Mouse (Mus musculus) urinary bladder, adult 18-20 months (tissue): ENCODE results near the gene Tlr11.

ENCODE experiments used
- DNase-seq, 2 experiments: peaks; one replicate each; pipeline ENCODE4 v3.0.0; 2022; ENCODE audit warnings: low spot score in 2 of 2, mixed read lengths in 2 of 2

Gene Tlr11

DNA sequence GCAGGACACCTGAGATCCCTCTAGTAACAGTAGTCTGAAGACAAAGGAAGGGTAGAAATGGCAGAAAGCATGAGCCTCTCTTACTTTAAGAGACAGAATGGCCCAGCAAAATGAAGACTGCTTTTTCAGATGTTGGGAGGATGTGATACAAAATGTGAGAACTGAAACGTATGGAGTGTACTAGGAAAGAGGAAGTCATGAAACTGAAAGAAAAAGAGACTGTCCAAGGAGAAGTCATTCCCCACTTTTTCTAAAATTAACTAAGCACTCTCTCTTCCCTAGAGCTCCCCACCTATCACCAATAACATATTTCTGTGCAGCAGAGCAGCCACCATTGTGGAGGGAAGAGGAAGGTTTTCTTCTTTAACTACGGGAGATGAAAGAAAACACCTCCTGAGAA lies at the start of gene Tlr11:
TSS of gene Tlr11 (plus strand) at position 322 of the 400 bp plus-strand sequence.
- no peak for DNase-seq

DNA sequence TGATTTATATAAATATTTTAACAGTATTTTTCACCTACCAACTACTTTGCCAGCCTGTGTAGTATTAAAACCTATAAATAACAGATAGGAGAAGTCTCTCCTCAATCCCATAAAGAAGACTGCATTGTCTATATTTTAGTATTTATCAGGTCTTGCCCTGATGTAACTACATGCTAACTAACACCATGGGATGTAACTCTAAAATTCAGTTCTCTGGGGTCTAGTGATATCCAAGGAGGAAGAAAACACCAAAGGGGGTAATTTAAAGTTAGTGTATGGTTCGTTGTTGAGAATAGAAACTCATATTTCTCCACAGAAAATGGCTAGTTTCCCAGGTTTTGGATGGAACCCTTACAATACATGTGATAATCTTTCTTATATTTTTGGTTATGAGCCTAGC lies 31.1 kb upstream of the Tlr11 start, which contains the start of gene Olfr734:
TSS of gene Olfr734 (minus strand) at position 101 of the 400 bp plus-strand sequence.
- no peak for DNase-seq

DNA sequence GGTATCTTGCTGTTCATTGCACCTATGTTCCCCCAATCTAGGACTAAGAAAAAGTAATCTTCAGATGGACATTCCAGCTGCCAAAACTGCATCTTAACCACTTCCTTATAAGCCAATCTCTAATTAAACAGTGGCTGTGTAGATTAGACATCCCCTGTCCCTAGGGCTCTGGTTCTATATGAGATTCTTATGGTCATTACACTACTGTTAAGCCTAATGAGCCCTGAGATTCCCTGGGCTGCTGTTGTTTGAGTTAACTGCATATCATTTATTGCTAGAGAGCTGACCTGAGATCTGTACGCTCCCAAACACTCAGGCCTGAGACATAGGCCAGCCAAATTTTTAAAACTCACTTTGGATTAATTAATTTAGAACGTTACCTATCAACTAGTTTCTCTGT lies 8.9 kb upstream of the Tlr11 start, which contains the start of gene Olfr735:
TSS of gene Olfr735 (minus strand) at position 77 of the 400 bp plus-strand sequence.
- DNase-seq: no peak

DNA sequence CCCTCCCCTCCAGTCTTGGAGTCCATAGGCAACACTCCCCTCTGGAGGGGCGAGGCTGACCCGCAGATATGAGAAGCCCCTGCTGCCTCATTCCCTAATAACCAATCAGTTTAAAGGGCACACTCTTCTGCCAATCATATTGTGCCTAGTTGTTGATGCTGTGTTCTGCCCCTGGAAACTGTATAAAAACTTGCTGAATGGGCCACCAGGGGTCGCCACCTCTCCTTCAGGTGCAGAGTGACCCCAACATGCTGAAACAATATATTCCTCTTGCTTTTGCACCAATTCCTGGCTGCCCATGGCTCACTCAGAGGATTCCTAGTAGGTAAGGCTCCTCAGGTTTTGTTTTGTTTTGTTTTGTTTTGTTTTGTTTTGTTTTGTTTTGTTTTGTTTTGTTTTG lies 5.3 kb upstream of the Tlr11 start:
- DNase-seq: peak in 1 of 2 experiments; percentile 2

DNA sequence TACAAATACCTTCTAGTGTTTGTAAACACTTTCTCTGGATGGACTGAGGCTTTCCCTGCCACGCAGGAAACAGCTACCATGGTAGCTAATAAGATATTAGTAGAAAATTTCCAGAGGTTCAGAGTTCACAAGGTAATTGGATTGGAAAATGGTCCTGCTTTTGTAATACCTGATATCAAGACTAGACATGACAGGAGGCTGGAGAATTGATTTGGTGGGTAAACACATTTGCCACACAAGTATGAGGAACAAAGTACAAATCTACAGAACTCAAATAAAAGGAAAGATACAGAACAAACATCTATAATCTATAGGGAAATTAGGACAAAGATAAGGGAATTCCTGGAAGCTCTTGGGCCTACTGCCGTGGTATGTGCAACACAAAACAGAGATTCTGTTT lies 989 bp upstream of the Tlr11 start:
- no peak for DNase-seq

DNA sequence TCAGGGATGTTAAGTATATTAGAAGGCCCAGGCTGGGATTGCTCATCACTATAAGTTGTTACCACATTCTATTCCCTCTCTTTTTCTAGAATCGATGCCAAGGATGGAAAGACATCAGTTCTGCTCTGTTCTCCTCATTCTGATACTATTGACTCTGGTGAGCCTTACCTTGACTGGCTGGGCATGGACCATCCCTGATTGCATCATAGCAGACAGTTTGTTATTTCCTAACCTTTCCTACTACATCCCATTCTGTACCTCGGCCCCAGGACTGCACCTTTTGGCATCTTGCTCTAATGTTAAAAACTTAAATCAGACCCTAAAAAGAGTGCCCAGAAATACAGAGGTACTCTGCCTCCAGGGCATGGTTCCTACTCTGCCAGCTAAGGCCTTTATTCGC lies 2.8 kb downstream of the Tlr11 start:
- no peak for DNase-seq

DNA sequence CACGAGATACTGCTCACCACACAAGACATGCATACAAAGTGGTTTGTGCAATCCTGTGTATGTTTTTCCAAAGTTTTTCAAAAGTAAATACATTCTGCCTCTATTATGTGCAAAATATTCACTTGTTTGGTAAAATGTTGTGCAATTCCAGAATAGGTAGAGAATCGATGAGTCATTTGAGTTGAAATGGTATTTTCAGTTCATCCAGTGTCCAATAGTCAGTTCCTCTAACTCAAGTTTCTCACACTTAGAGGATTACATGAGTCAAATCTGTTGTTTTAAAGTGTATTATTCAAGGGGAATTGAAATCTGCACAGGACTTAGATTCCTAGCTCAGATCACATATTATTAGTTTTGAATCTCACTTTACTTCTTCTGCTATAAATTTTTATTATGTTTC lies 5.8 kb downstream of the Tlr11 start:
- no peak for DNase-seq

DNA sequence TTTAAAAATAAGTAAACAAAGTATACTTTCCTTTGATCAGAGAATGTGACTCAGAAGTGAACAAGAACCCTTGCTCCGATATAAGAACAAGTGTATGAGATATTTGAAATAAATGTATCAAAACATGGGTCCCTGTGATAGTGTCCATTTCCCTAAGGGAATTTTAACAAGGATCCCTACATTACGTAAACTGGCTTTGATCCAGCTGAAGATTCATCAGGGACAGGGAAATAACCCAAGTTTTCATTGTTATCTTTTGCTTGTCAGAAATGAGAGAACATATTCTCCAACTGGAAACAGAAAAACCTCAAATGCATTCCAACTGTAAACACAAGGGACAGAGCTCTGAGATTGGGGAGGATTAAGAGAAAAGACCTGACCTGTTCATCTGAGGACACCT lies 23.1 kb downstream of the Tlr11 start, which contains the start of gene Olfr736:
TSS of gene Olfr736 (plus strand) at position 301 of the 400 bp plus-strand sequence.
- DNase-seq: no peak

DNA sequence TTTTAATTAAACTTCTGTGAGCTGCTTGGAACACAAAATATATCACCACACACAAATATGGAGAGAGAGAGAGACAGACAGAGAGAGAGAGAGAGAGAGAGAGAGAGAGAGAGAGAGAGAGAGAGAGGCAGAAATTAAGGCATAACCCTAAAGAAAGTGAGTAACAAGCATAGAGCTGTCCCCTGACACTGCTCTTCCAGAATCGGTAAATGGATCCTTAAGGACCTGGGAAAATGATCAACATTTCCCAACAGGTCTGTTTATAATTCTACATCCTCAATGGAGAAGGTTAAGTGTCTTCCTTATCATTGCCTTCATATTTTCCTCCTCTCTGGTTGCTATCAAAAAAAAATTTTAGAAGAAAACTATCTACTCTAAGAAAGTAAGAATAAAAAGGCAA lies 49.6 kb downstream of the Tlr11 start, which contains the start of gene Olfr738:
TSS of gene Olfr738 (plus strand) at position 301 of the 400 bp plus-strand sequence.
- no peak for DNase-seq
